Mouse (Mus musculus): Measurements from ENCODE around the gene Mmel1.
A peak's percentile ranks its signal among the peaks of the same experiment; 100 is the strongest.

The Mmel1 gene

GRCm38 (mm10) chr4:154869440-154869839 is at the start of gene Mmel1:
Gene Mmel1, plus strand, starts transcription at chr4:154869585.
- DNase-seq, result no peak

GRCm38 (mm10) chr4:154825662-154826061 is 43.7 kb upstream of the Mmel1 start:
- DNase-seq, result peak; percentile 11 to 17

DNA sequence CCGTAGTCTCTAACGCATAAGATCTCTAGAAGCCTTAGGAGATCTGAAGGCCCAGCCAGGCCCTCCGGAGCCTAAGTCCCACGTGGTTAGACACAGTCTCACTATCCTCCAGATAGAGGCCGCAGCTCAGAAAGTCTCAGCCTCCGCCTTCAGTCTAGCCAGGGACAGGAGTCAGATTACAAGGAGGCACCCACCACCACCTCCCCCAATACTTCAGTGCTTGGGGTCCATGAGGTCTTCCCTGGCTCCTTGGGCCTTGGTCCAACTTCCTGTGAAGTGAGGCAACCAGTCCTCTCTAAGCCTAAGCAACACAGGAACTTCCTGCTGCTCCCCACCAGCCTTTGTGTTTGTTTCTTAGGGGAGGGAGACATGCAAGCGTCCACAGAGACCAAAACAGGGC is 43.2 kb upstream of the Mmel1 start:
- no peak for DNase-seq

GRCm38 (mm10) chr4:154827181-154827580 is 42.2 kb upstream of the Mmel1 start:
- DNase-seq, result no peak

- DNase-seq, result no peak
Observed at GRCm38 (mm10) chr4:154827861-154828610, 41.3 kb upstream of the Mmel1 start.

DNA sequence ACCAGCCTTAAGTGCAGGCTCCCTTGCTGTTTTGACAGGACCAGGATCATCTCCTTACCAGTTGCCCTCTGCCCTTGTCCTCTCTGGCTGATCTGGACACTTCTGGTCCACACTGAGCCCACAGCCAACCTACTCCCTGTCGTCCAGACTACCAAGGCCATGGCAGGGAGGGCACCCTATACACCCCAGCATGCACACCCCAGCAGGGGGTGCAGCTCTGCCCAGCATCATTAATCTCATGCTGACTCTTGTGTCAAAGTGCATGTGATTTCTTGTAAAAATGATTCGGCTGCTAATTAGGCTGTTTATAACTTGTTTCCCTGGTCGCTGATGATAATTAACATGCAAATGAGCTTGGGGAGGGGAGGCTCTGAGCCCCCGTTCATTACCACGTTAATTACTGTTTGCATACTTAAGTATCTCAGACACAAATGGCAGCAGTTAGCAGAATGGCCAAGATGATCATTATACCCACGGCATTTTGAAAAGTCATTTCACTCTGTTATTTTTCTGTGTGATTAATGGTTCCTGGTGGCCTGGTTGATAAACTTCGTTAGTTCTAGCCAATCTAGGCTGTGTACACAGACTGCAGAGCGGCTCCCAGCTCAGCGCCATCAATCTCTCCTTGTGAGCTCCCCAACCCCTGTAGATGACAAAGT is 37.3 kb upstream of the Mmel1 start:
- DNase-seq, result no peak

DNA sequence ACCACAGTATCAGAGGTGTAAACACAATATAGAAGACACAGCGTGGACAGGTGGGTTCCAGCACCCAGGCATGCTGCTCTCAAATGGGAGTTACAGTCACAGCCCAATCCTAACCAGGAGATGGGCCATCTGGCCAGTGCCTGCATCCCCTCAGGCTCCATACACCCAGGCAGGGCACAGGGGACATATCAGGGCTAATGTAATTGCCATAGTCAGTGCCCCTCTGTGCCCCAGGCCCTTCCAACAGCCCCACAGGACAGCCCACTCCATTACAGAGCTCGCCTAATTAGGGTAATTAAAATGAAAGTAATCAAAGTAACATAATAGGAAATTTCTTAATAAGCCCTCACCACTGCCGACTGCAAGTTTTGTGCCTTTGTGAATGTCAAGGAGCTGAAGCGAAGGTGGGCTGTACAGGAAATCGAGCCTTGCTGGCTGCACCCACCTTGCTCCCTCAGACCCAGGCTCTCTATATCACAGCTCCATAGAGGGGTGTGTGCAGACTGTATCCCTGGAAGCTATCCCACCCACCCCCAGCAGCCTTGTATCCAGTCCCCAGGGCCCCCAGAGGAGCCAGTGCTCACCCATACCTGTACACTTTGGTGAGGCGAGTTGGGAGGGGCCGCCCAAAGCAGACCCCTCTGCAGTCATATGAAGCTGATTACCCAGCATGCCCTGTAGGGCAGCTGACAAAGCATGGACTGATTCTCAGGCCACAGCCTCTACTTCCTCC is 33.0 kb upstream of the Mmel1 start:
- no peak for DNase-seq

- peak; percentile 56 to 62 for DNase-seq
Observed at GRCm38 (mm10) chr4:154837170-154837569, 32.2 kb upstream of the Mmel1 start, which contains the start of gene Ttc34. Gene Ttc34, plus strand, starts transcription at chr4:154837459.

GRCm38 (mm10) chr4:154838741-154839140 is 30.6 kb upstream of the Mmel1 start:
- DNase-seq, result no peak

DNA sequence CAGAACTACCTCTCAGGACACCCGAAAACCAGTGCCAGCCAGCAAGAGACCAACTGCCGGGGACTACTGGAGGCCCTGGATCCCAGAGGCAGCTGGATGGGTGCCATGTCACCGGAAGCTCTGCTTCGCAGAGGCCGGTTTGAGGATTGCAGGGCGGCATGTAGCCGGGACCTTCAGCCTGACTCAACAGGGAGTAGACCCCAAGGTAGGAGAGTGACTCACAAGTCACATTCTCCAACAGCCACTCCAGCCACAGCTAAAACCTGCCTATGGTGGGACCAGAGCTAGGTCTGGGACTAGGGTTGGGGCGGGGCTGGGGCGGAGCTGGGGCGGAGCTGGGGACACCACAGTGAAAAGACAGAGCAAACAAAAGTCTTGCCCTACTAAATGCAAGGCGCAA is 30.0 kb upstream of the Mmel1 start:
- no peak for DNase-seq

GRCm38 (mm10) chr4:154852696-154853095 is 16.7 kb upstream of the Mmel1 start:
- no peak for DNase-seq

GRCm38 (mm10) chr4:154853881-154854280 is 15.5 kb upstream of the Mmel1 start:
- no peak for DNase-seq

DNA sequence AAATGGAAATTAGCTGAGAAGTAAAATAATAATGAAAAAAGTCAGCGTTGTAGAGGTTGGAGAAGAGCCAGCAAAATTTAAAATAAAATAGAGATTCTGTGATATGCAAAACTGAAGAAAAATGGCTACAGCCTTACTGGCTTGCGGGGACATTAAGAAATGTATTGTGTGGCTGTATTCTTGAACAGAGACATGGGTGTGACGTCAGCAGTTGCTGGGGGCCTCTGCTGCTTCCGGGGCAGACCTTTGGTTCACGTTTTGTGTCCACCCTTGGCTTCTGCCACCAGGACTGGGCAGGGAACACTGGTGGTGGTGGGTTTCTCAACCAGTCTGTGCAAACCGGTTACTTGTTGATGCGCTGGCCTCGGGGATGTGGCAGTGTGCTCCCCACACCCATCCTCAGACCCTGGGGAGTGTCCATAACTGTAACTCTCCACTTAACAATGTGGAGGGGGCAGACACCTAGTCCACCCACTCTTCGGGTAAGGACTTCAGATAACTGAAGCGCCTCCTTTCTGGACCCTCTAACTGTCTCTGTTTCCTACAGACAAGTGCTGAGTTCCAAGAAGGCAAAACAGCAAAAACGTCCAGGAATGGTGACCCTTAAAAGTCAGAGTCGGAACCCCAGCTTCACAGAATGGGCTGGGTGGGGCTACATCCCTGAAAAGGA is 14.6 kb upstream of the Mmel1 start:
- peak in 1 of 2 experiments; percentile 3 for DNase-seq

DNA sequence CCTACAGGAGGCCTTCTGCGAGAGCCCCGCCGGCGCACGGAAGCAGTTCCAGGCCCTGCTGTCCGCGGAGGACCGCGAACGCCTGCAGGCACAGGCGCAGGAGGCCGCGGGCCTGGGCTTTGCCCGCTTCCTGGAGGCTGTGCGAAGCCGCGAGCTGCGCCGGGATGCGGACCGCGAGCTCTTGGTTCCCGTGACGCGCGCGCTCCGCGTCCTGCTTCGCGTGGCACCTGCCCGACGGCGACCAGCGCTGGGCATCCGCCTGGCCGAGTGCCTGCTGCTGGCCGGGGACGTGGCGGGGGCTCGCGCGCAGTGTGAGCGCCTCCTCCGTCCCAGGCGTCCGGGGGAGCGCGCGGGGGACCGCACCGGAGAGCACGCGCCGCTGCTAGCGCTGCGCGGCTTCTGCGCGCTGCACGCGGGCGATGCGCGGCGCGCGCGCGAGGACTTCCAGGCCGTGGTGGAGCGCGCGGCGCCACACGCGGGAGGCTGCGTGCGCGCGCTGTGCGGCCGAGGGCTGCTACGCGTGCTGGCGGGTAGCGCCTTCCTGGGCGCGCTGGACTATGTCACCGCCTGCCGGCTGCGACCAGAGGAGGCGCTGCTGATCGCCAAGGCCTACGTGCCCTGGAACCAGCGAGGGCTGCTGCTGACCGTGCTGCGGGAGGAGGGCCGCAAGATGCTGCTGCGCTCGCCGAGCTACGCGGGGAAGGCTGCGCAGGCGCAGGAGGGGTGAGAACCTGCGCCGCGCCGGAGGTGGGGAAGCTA is 13.5 kb upstream of the Mmel1 start:
- DNase-seq, result peak; percentile 45 to 46

DNA sequence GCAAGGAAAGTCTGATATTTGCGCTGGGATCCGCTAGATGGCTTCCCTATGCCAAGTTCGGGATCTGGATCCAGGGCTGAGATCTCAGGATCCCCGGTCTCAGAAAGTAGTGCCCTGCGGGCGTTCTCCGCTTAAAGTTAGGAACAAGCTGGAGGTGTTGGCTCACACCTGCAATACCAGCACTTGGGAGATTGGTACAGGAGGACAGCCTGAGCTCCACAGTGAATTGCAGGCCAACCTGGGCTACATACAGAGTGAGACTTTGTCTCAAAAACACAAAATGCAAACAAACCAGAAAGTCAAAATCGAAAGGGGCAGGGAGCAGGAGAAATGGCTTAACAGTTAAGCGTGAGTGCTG is 12.9 kb upstream of the Mmel1 start:
- peak in 1 of 2 experiments; percentile 9 for DNase-seq

DNA sequence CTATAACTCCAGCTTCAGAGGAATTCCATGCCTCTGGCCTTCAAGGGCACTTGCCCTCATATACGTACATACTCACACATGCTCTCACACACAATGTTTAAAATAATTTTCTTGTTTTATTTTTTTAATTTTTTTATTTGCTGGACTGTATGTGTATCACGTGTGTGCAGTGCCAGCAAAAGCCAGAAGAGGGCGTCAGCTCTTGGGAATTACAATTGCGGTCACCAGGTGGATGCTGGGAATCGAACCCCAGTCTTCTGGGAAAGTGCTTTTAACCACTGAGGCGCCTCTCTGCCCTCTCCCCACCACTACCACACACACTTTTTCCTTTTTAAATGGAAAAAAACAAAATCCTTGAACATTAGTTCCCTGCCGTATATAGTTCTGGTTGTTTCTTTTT is 12.5 kb upstream of the Mmel1 start:
- DNase-seq, result peak in 1 of 2 experiments; percentile 1

- peak in 1 of 2 experiments; percentile 1 for DNase-seq
Observed at GRCm38 (mm10) chr4:154857366-154858240, 11.8 kb upstream of the Mmel1 start.

- no peak for DNase-seq
Observed at GRCm38 (mm10) chr4:154858601-154859000, 10.8 kb upstream of the Mmel1 start.

DNA sequence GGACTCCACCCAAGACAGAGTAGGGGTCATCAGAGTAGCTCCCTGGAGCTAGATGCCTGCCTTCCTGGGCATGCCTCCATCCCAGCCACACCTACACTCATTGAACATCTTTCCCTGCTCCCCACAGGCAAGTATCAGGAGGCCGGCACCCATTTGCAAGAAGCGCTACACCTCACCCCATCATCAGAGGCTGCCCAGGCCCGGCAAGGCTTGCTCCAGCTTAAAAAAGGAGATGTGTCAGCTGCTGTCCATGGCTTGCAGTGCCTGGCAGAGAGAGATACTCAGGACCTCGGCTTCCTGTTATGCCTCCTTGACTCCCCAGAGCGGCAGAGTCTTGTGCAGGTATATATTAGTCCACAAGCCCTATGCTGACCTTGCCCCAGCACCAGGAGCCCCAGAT is 7.4 kb upstream of the Mmel1 start:
- no peak for DNase-seq

DNA sequence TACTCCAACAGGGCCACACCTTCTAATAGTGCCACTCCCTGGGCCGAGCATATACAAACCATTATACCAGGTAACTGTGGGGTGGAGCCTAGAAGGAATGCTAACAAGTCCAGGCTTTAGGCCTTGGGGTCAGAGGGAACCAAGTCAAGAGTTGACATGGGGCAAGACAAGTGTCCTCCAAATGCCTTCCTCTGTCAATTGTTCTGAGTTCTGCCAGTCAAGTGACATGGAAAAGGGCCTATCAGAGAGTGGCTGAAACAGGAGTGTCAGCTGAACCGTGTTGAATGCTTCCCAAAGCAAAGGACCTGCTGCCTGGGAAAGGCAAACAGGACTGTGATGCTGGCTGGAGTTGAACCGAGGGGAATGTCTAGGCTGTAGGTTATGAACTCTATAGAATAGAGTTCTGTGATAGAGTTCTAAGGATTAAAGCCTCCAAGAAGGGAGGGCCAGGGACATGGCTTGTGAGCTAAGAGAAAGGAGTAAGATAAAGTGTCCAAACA is 5.9 kb upstream of the Mmel1 start:
- peak in 1 of 2 experiments; percentile 1 for DNase-seq

DNA sequence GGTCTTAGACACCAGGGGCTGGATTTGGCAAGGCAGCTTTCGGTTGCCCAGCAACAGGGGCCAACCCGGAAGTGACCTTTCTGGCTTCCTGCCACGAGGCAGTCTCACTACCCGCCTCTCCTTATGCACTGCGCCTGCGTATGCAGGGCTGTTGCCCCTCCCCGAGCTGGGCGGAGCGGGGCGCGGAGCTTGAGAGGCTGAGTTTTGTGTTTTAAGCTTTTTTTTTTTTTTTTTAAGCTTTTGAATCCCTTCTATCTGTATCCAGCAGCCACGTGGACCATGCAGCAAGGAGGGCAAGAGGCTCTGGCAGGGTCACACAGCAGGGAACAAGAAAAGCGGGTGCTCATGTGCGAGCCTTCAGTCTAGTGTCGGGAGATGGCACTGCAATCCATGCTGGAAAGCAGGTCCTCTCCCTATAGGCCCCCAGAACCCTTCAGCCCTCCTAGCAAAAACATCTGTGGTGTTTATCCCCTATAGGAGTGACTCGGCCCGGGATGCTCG is 5.1 kb upstream of the Mmel1 start:
- peak; percentile 82 to 89 for DNase-seq
